Mouse (Mus musculus): Measurements from ENCODE around the gene Cdkl1.

Cdkl1 gene

GRCm38 (mm10) chr12:69753936-69754335 is 37.1 kb downstream of the Cdkl1 start:
- no peak for DNase-seq (ENCODE audit: low read depth in 1 of 2, low spot score in 2 of 2)

- no peak for DNase-seq (ENCODE audit: low read depth in 1 of 2, low spot score in 2 of 2)
Measured at GRCm38 (mm10) chr12:69751864-69752341, 39.2 kb downstream of the Cdkl1 start.

- no peak for DNase-seq (ENCODE audit: low read depth in 1 of 2, low spot score in 2 of 2)
Measured at GRCm38 (mm10) chr12:69744138-69744537, 46.9 kb downstream of the Cdkl1 start.

GRCm38 (mm10) chr12:69741965-69742364 is 49.1 kb downstream of the Cdkl1 start:
- DNase-seq (ENCODE audit: low read depth in 1 of 2, low spot score in 2 of 2) = no peak

GRCm38 (mm10) chr12:69733923-69734322 is 57.1 kb downstream of the Cdkl1 start:
- no peak for DNase-seq (ENCODE audit: low read depth in 1 of 2, low spot score in 2 of 2)

GRCm38 (mm10) chr12:69733518-69733917 is 57.5 kb downstream of the Cdkl1 start:
- no peak for DNase-seq (ENCODE audit: low read depth in 1 of 2, low spot score in 2 of 2)

- no peak for DNase-seq (ENCODE audit: low read depth in 1 of 2, low spot score in 2 of 2)
Measured at GRCm38 (mm10) chr12:69732221-69732620, 58.8 kb downstream of the Cdkl1 start.

- DNase-seq (ENCODE audit: low read depth in 1 of 2, low spot score in 2 of 2) = no peak
Measured at GRCm38 (mm10) chr12:69730306-69730705, 60.8 kb downstream of the Cdkl1 start.

- no peak for DNase-seq (ENCODE audit: low read depth in 1 of 2, low spot score in 2 of 2)
Measured at GRCm38 (mm10) chr12:69729246-69729645, 61.8 kb downstream of the Cdkl1 start.

- DNase-seq (ENCODE audit: low read depth in 1 of 2, low spot score in 2 of 2) = peak; percentile 73 to 88
Measured at GRCm38 (mm10) chr12:69724711-69725460, 66.2 kb downstream of the Cdkl1 start, which contains the start of the genes L2hgdh and Atp5s. Gene L2hgdh, minus strand, starts transcription at chr12:69724873. Gene Atp5s, plus strand, starts transcription at chr12:69724950.

GRCm38 (mm10) chr12:69724018-69724710 is 66.9 kb downstream of the Cdkl1 start:
- no peak for DNase-seq (ENCODE audit: low read depth in 1 of 2, low spot score in 2 of 2)

GRCm38 (mm10) chr12:69723376-69723775 is 67.7 kb downstream of the Cdkl1 start:
- no peak for DNase-seq (ENCODE audit: low read depth in 1 of 2, low spot score in 2 of 2)

- no peak for DNase-seq (ENCODE audit: low read depth in 1 of 2, low spot score in 2 of 2)
Measured at GRCm38 (mm10) chr12:69722857-69723256, 68.2 kb downstream of the Cdkl1 start.

- DNase-seq (ENCODE audit: low read depth in 1 of 2, low spot score in 2 of 2) = no peak
Measured at GRCm38 (mm10) chr12:69713628-69714027, 77.4 kb downstream of the Cdkl1 start.

GRCm38 (mm10) chr12:69704799-69705458 is 86.1 kb downstream of the Cdkl1 start:
- no peak for DNase-seq (ENCODE audit: low read depth in 1 of 2, low spot score in 2 of 2)

- no peak for DNase-seq (ENCODE audit: low read depth in 1 of 2, low spot score in 2 of 2)
Measured at GRCm38 (mm10) chr12:69698352-69698751, 92.7 kb downstream of the Cdkl1 start.

Data from monocyte, adult 2 months (primary cell).